Mouse (Mus musculus) CD4-positive helper T cell, adult 2 months (primary cell): ENCODE data around the gene Rps24.
A peak's percentile ranks its signal among the peaks of the same experiment; 100 is the strongest.
"Not testable (repeated sequence)": the region's sequence is repeated elsewhere in the genome, so short reads cannot be mapped to it uniquely, and the experiment has no call there.

Experiments used
- DNase-seq: peaks from one replicate; pipeline ENCODE4 v3.0.0-alpha.2; 2012; ENCODE audit warnings: low read depth, missing footprints, low spot score

Rps24 gene

DNA sequence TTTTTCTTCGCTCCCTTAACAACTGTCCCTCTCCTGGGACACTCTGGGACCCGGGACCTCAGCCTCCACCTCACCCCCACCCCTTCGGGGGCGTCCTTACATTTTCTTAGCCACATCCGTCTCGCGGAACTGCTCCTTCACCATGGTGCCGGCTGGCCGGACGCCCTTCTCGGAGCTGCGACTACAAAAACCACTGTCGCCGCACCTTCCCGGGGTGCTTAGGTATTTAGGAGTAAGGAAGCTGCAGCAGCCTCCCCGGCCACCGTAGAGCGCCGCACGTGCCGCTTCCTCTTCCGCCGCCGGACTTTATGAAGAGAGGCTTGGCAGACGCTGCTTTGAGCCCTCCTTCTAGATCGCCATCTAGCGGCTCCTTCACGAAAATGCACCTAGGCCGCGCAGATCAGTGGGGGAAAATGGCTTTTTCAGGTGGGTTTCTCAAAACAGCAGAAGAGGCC lies at the start of gene Rps24, which contains the start of gene Polr3a:
TSS of gene Rps24 (plus strand) at position 353 of the 455 bp plus-strand sequence.
TSS of gene Polr3a (minus strand) at position 286 of the 455 bp plus-strand sequence.
- DNase-seq, result peak; percentile 95

- DNase-seq, result not testable (repeated sequence)
These were observed 43.4 kb upstream of the Rps24 start for GRCm38 (mm10) chr14:24443529-24443928.

DNA sequence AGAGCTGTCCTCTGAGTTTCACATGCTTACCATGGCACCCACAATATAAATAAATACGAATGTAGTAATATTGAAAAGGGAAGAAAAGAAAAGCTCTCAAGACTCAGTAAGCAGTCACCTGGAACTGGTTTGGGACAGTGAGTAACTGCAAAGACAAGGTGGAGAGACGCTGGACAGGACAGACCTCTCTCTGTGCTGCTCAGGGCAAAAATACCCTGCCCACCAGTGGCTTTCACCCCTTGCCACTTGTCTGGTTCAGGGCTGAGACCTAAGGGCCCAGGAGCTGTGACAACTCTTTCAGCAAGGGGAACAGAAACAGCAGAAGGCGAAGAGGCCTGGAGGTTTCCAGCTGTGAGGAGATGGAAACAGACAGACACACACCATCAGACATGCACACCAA lies 28.7 kb upstream of the Rps24 start:
- DNase-seq, result no peak

DNA sequence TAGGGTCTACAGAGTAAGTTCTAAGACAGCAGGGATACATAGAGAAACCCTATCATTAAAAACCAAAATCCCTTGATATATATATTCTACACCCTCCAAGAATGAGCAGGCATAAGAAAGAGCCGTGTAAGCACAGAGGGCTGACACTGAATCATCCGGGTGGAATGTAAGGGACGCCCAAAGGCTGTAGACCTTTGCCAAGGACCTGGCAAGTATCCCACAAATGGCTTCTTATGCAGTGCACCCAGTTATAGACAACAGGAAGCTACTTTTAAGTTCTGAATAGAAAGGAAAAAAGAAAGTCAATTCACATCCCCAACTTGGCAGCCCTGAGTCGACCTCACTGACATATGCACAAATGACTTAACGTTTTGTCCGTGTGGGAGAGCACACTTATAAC lies 18.1 kb upstream of the Rps24 start:
- no peak for DNase-seq

DNA sequence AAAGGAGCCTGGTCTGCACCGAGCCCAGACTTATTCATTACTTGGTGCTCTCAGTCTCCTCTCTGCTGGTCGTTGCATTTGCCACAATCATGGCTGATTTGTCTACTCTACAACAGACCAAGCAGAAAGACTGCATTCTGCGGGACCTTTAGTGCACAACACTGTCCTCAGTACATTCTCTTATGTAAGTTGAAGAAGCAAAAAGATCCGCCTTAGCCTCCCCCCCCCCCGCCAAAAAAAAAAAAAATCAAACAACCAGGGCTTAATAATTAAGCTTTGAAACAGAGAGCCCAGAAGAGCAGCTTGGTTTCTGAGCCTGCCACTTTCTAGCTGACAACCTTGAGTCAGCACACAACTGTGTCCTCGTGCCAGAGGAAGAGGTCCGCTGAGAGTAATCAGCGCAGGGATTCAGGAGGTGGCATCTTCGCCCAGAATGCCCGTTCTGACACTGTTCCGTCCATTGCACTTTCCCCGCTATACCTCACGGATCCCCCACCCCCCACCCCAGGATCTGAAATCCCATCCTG lies 621 bp upstream of the Rps24 start:
- no peak for DNase-seq

DNA sequence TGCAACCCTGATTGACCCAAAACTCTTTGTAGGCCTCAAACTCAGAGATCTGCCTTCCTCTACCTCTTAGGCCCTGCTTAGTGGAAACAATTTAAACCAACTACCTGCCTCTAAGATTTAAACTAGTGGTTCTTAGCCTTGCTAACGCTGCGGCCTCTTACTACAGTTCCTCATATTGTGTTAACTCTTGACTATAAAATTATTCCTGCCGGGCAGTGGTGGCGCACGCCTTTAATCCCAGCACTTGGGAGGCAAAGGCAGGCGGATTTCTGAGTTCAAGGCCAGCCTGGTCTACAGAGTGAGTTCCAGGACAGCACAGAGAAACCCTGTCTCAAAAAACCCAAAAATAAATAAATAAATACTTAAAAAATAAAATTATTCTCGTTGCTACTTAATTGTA lies 2.8 kb downstream of the Rps24 start:
- not testable (repeated sequence) for DNase-seq

DNA sequence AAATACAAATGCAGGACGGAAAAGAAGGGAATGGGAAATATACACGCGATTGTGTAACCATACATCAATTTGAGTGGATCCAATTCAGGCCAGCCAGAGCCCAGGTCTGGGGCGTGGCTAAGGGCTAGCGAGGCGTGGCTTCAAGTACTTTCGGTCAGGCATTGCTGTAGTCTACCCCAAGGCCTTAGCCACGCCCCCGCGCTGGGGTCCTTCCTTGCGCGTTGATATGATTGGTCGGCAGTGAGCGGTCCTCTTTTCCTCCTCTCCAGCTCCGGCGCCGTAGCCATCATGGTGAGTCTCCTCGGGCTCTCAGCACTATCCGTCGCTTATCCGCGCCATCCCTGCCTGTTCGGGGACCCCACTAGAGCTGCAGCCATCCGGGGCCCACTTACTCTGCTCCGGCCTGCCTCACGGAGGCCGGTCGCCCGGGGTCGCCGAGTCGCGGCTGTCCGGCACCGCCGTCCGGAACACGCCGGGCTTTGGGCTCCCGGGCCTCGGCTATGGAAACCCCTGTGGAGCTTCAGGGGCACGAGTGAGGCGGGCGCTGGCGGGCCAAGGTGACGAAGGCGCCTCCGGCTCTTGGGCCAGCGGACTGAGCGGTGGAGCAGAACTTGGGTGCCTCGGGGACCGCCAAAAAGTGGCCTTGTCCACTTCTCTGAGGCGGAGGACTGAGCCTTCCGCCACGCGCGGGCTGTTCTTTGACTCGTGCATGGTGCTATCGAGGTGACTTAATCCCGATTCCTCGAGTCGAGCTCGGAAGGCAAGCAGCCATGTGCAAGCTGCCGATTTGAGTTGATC lies 3.7 kb downstream of the Rps24 start:
- DNase-seq, result peak; percentile 94

DNA sequence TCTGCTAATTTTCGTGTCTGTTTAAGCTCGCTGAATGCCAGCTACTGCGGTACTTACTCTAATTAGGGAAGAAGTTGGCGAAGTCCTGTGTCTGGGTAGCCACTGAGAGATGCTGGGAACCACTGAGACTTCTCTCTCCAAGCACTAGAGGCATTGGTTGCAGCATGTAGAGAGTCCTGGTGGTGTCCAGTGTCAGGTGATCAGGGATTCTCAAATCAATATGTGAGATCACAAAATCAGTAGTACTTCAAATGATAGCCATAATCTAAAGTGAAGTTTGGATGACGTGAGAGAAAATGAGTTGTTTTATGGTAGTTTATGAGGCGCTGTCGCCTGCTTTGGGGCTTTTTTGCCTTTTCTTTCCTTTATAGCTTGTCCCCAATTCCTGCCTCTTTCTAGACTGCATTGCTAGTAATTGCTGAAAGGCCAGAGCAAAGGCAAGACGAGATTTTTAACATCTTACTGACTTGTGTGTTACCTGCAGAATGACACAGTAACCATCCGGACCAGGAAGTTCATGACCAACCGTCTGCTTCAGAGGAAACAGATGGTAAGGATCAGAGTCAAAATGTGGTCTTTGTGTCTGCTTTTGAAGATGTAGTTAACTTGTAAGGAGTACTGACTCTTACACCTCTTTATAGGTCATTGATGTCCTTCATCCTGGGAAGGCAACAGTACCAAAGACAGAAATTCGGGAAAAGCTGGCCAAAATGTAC lies 4.5 kb downstream of the Rps24 start:
- DNase-seq, result peak; percentile 21

DNA sequence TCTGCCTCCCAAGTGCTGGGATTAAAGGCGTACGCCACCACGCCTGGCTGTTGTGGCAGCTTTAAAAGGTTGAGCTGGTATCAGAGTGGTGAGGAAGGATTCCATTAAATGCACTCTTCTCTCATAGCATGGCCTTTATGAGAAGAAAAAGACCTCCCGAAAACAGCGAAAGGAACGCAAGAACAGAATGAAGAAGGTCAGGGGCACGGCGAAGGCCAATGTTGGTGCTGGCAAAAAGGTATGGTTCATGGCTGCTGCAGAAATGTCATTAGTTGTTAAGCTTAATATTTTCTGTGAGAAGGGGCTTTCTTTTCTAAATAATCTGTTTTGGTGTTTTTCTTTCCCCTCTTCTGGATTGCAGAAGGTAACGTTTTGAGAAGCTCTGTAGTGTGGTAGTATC lies 6.3 kb downstream of the Rps24 start:
- no peak for DNase-seq

DNA sequence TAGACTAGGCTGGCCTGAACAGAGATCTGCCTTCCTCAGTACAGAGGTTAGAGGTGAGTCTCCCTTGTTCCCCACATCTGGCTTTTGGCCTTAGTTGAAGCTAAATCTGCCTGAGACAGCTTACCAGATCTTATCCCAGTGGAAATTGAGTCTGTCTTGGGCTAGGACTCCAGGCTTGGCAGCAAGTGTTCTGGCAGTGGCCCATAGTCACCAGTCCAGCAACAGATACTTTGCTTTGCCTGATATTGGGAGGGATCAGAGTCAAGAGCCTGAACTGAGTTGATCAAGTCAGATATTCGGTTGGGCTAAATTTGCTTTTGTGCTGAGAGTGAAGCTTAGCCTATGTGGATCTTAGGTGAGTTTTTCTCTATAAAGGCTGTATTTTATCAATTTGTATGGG lies 9.6 kb downstream of the Rps24 start:
- no peak for DNase-seq

DNA sequence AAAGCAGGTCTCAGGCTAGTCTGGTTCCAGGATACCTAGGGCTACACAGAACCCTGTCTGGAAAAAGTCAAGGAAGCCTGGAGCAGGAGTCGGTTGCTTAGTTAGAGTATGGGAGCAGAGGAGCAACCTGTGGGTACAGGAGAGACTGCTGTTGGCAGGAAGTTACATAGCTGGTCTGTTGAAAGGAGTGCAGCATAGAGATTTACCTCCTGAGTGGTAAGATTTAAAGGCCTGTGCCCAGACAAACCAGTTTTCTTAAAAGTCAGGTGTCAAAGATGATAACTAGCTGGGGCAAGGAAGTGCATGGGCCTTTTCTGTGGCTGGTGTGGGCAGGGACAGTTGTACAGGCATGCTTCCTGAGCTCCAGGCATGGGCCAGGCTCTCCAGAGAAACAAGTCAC lies 10.5 kb downstream of the Rps24 start:
- DNase-seq, result no peak

DNA sequence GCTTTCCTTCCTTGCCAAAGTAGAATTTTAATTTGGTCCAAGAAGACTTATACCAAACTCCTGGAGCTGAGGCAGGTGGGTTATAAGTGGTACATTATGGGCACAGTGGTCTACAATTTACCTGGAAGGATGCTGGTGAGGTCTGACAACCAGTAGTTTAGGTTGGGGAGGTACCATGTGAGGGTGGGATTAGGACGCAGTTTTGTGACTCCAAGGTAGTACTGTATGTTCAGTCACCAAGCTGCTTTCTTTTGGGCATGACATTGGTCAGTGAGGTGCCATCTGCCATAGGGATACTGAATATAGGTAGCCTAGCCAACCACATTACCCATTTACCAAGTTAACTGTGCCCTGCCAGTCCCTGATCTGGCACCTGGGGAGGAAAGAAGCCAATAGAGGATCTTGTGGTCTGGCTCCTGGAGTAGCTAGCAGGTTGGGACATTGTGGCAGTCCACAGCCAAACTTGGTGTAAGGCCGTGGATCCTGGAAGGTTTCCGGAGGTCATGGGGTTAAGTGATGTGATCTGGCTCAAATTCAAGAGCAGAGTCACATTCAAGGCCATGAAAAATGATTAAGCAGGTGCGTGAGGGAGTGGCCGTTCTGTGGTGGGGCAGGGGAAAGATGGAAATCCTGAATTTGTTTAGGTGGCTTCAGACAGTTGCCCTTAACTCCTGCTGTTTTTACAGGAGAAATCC lies 11.8 kb downstream of the Rps24 start:
- no peak for DNase-seq

DNA sequence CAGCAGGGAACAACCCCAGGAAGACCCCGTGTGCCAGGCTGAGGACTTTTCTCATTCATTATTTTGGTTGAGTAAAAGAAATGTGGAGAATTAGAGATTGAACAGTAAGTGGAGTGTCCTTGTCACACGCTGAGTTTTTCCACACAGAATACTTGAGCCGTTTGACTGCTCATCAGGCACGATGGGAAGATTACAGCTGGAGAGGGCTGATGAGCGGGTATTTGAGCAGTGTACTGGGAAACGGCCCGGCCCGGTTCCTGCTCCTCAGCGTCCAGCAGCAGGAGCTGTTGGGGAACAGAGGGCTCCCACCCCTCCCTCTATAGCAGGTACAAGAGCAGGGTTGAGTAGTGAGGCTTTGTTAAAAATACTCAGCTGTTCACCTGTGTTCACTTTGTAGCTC lies 12.6 kb downstream of the Rps24 start:
- no peak for DNase-seq

- peak; percentile 39 for DNase-seq
These were observed 13.3 kb downstream of the Rps24 start for GRCm38 (mm10) chr14:24500091-24500844.

DNA sequence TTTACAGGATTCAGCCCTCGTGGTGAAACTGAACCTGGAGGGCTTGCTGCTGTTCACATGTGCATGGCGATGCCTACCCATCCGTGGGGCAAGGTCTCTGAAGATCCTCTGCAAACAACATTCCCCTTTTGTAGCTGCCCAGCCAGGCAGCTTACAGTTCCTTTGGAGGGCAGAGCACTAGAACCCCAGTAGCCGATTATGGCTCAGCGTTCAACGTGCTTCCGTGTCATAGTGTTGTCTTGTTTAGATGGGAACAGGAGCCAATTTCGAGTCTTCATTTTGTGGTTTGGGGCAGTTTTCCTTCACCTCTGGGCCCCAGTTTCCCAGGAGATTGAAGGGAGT lies 13.9 kb downstream of the Rps24 start:
- no peak for DNase-seq

- no peak for DNase-seq
These were observed 14.3 kb downstream of the Rps24 start for GRCm38 (mm10) chr14:24501256-24501655.

DNA sequence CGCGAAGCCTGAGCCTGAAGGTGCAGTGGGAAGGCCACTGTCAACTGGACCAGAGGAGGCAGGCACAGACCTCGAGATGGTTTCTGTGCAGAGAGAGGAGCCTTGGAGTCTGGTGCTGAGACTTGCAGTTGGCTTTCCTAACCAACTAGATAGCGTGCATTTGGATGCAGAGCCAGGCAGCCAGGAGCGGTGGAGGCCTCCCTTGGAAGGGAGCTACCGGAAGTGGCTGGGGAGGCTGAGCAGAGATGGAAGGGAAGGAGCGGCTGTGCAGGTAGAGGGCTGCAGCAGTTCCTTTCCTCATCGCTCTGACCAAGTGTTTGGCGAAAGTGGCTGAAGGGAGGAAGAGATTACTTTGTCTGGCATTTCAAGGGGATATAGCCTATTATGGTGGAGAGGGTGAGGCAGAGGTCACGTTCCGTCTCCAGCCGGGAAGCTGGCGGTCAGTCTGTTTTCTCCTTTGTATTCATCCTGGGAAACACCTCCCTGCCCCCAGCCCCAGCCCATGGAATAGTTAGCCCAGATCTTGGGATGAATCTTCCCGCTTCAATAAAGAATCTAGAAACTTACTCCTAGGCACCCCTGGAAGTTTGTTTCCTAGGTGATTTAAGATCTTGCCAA lies 20.6 kb downstream of the Rps24 start:
- DNase-seq, result no peak

- DNase-seq, result no peak
These were observed 21.3 kb downstream of the Rps24 start for GRCm38 (mm10) chr14:24508070-24508773.

- DNase-seq, result no peak
These were observed 22.6 kb downstream of the Rps24 start for GRCm38 (mm10) chr14:24509557-24509956.

- DNase-seq, result no peak
These were observed 23.3 kb downstream of the Rps24 start for GRCm38 (mm10) chr14:24510218-24510617.
